Mouse (Mus musculus): ENCODE results near the gene Cdc45.

DNA sequence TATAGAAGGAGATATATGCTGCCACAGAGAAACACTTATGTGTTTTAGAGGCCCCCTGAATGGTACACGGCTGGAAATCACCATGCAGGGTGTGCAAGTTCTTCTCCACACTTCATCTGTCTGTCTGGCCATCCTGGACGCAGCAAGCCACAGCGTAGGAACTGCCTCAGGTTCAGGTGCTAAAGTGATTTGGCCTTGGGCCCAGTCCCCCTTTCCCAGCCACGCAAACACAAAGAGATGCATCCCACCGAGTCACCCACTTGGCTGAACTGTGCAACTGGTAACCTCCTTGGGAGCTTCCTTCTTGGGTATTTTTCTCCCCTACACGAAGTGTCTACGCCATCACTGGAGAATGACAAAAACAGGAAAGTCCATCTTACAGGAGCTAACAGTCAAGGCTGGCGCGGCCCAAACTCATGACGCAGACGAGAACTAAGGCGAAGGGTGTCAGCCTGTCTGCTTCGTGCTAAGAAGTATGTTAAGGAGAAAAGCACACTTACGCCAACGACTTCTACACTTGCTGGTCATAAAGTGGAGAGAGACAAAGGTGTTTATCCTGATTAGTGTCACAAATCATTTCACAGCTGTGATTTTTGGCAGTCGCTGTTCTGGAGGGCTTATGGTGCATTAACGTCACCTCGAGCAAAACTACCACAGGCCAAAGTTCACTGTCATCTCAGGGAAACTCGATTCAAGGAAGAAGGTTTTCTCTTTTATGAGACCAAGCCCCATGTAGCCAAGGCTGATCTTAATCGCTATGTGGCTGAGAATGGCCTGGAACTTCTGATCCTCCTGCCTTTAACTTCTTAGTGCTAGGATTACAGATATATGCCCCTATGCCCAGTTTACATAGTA is 65.3 kb downstream of the Cdc45 start:
- TF ChIP-seq CTCF (IDR thresholded peaks at IDR 0.05; ENCODE audit: extremely low read depth, insufficient read depth, insufficient read length, insufficient replicate concordance) = no peak
- TF ChIP-seq POLR2A (IDR thresholded peaks at IDR 0.05; ENCODE audit: low read depth, low read length) = no peak

Measured in spleen, adult 2 months (tissue).